Mouse (Mus musculus): ENCODE results near the gene Dcp1b. TPM values are rescaled to one million over a fixed set of nuclear protein-coding genes. Genes with fewer than 3 reads are reported as not detected.

Gene Dcp1b
- polyA plus RNA-seq, 1 experiment from 2014 or later = 8.7 TPM

DNA sequence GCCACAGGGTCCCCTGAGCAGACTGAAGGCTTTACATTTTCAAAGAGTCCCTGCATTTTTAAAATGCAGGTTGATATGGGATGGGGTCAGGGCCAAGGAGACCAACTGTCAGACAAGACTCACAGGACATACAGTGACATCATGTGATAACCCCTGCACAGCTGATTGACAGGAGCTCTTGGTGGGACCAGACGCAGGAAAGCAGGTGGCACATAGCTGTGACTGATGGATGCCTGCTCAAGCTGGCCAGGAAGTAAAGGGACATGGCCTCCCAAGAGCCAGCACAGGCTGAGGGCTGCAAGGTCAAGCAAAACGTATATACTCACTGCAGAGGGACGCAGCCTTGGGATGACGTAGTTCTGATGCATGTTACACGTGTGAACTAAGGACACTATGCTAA is 60.4 kb downstream of the Dcp1b start:
- Histone ChIP-seq H3K9ac (ENCODE audit: low read length) (no peak overlapping the region), H3K4me1 (ENCODE audit: control insufficient read depth, insufficient read depth, low read length) (no peaks in the 10 kb centered on the region; the same call in 1 of the 2 replicates), H3K36me3 (ENCODE audit: control insufficient read depth, insufficient read depth) (no peaks in the 10 kb centered on the region), H3K27me3 (ENCODE audit: control insufficient read depth, insufficient read depth, low read length) (peaks cover 2% of the 10 kb centered on the region; the same call in 1 of the 2 replicates), H3K27ac (ENCODE audit: low read length) (no peak overlapping the region), H3K9me3 (replicated peaks; ENCODE audit: control insufficient read depth, low read length) (no peaks in the 10 kb centered on the region), H3K4me3 (ENCODE audit: low read length) (no peak overlapping the region), H3K4me2 (ENCODE audit: low read depth, low read length) (no peak overlapping the region)
- no peak for ATAC-seq (replicated peaks; ENCODE audit: extremely low read depth, insufficient read depth, low FRiP score)
- 66% methylated on average over 5 of the region's 5 CpGs for WGBS

DNA sequence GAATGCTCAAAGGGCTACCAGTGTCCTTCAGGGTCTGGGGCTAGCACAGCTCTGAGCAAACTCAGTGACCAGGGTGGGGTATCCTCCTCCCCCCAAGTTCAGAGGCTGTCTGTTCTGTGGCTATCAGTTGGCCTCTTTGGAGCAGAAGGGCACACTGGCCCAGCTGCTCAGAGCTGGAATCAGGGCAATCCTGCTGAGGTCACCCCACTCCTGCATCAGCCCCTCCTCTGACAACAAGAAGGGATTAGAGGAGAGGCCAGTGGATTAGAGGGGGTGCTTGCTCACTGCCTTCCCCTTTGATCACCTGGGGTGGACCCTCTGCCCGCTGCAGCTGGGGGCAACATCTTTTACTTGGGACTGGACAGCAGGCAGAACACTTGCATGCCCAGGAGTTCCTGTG is 61.2 kb downstream of the Dcp1b start, which contains the start of gene Cacna2d4:
Cacna2d4 (plus strand) TSS at position 286 of the 400 bp plus-strand sequence.
- H3K4me2 ChIP-seq (ENCODE audit: low read depth, low read length) = no peak within 1 kb of the TSS
- H3K9ac ChIP-seq (ENCODE audit: low read length) = no peak within 1 kb of the TSS
- ATAC-seq (replicated peaks; ENCODE audit: extremely low read depth, insufficient read depth, low FRiP score) = no peak

GRCm38 (mm10) chr6:119237427-119237989 is 62.5 kb downstream of the Dcp1b start:
- Histone ChIP-seq H3K9me3 (replicated peaks; ENCODE audit: control insufficient read depth, low read length) (no peaks in the 10 kb centered on the region), H3K36me3 (ENCODE audit: control insufficient read depth, insufficient read depth) (no peaks in the 10 kb centered on the region), H3K27ac (ENCODE audit: low read length) (no peak overlapping the region), H3K4me1 (ENCODE audit: control insufficient read depth, insufficient read depth, low read length) (no peaks in the 10 kb centered on the region; the same call in 1 of the 2 replicates), H3K4me2 (ENCODE audit: low read depth, low read length) (no peak overlapping the region), H3K9ac (ENCODE audit: low read length) (no peak overlapping the region), H3K4me3 (ENCODE audit: low read length) (no peak overlapping the region), H3K27me3 (ENCODE audit: control insufficient read depth, insufficient read depth, low read length) (peaks cover 2% of the 10 kb centered on the region; the same call in 1 of the 2 replicates)
- 0 out of 2 replicates have a peak, but pooled peaks have one; percentile 41 for ATAC-seq (replicated peaks; ENCODE audit: extremely low read depth, insufficient read depth, low FRiP score)
- 40% methylated on average over 8 of the region's 8 CpGs for WGBS

More for the DNA sequence above, 61.2 kb downstream of the Dcp1b start, which contains the start of gene Cacna2d4:
- Histone ChIP-seq H3K36me3 (ENCODE audit: control insufficient read depth, insufficient read depth) (no peaks in the 10 kb centered on the region), H3K4me1 (ENCODE audit: control insufficient read depth, insufficient read depth, low read length) (no peaks in the 10 kb centered on the region; the same call in 1 of the 2 replicates), H3K27ac (ENCODE audit: low read length) (no peak within 1 kb of the TSS), H3K4me3 (ENCODE audit: low read length) (no peak within 1 kb of the TSS), H3K27me3 (ENCODE audit: control insufficient read depth, insufficient read depth, low read length) (peaks cover 2% of the 10 kb centered on the region; the same call in 1 of the 2 replicates), H3K9me3 (replicated peaks; ENCODE audit: control insufficient read depth, low read length) (no peaks in the 10 kb centered on the region)
- 33% methylated on average over 1 of the region's 1 CpGs for WGBS

GRCm38 (mm10) chr6:119239341-119240005 is 64.4 kb downstream of the Dcp1b start:
- Histone ChIP-seq H3K4me1 (ENCODE audit: control insufficient read depth, insufficient read depth, low read length) (no peaks in the 10 kb centered on the region; the same call in 1 of the 2 replicates), H3K9me3 (replicated peaks; ENCODE audit: control insufficient read depth, low read length) (no peaks in the 10 kb centered on the region), H3K9ac (ENCODE audit: low read length) (no peak overlapping the region), H3K4me3 (ENCODE audit: low read length) (no peak overlapping the region), H3K27ac (ENCODE audit: low read length) (no peak overlapping the region), H3K4me2 (ENCODE audit: low read depth, low read length) (no peak overlapping the region), H3K27me3 (ENCODE audit: control insufficient read depth, insufficient read depth, low read length) (0 out of 2 replicates have a peak, but pooled peaks cover 2% of the 10 kb centered on the region), H3K36me3 (ENCODE audit: control insufficient read depth, insufficient read depth) (no peaks in the 10 kb centered on the region)
- no peak for ATAC-seq (replicated peaks; ENCODE audit: extremely low read depth, insufficient read depth, low FRiP score)
- 76% methylated on average over 5 of the region's 5 CpGs for WGBS

DNA sequence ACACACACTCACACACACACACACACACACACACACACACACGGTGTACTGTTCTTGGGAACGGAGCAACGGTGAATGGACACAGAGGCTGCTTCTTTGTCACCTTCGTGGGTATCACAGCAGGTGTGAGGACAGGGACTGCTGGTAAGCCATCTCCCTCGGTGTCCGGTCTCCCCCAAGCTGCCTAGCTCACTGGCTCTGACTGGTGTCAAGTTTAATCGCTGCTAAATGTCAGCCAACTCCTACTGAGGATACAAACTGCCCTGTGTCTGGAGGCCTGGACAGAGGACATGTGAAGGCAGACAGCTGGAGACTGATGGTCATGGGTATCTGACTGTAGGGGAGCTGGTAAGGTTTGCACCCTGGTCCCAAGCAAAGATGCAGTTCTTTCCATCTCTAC is 65.2 kb downstream of the Dcp1b start:
- no peaks in the 10 kb centered on the region for H3K36me3 ChIP-seq (ENCODE audit: control insufficient read depth, insufficient read depth)
- no peak for ATAC-seq (replicated peaks; ENCODE audit: extremely low read depth, insufficient read depth, low FRiP score)
- no peak overlapping the region for H3K9ac ChIP-seq (ENCODE audit: low read length)
- H3K27me3 ChIP-seq (ENCODE audit: control insufficient read depth, insufficient read depth, low read length) = 0 out of 2 replicates have a peak, but pooled peaks cover 2% of the 10 kb centered on the region
- 57% methylated on average over 7 of the region's 7 CpGs for WGBS
- no peak overlapping the region for H3K27ac ChIP-seq (ENCODE audit: low read length)
- no peak overlapping the region for H3K4me3 ChIP-seq (ENCODE audit: low read length)
- H3K4me2 ChIP-seq (ENCODE audit: low read depth, low read length) = no peak overlapping the region
- H3K4me1 ChIP-seq (ENCODE audit: control insufficient read depth, insufficient read depth, low read length) = no peaks in the 10 kb centered on the region; the same call in 1 of the 2 replicates
- H3K9me3 ChIP-seq (replicated peaks; ENCODE audit: control insufficient read depth, low read length) = no peaks in the 10 kb centered on the region

DNA sequence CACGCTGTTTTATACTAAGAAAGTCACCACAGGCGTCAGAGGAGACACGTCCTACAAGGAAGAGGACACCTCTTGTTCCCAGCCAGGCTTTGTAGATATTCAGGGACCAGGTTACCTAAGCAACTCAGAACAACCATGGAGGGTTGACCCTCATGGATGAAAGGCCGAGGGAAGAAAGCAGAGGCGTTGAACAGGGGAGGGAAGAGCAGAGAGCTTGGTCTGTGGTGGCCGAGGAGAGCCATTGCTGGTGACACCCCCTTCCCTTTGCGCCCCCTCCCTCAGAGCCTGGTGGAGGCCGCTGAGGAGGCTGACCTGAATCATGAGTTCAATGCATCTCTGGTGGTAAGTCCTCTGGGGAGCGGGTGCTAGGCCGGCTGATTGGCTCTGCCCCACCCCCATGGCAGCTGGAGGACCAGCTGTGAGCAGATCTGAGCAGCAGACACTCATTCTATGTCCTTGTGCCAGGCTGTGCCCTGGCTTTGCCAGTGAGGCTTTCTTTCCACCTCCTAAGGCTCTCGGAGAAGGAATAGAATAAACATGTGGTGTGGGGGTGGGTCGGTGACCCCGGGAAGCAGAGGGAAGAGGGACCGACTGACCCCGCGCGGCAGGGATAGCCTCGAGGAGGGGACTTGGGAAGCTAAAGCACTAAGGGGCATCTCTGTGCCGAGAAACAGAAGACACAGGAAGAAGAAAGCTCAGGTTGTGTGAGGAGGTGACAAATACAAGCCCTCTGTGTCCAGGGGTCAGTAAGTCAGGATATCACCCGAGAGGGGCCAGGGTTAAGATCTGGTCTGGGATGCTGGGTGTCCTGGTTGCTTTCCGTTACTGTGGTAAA is 66.0 kb downstream of the Dcp1b start:
- Histone ChIP-seq H3K36me3 (ENCODE audit: control insufficient read depth, insufficient read depth) (no peaks in the 10 kb centered on the region), H3K4me1 (ENCODE audit: control insufficient read depth, insufficient read depth, low read length) (no peaks in the 10 kb centered on the region; the same call in 1 of the 2 replicates)
- WGBS = 52% methylated on average over 21 of the region's 21 CpGs

DNA sequence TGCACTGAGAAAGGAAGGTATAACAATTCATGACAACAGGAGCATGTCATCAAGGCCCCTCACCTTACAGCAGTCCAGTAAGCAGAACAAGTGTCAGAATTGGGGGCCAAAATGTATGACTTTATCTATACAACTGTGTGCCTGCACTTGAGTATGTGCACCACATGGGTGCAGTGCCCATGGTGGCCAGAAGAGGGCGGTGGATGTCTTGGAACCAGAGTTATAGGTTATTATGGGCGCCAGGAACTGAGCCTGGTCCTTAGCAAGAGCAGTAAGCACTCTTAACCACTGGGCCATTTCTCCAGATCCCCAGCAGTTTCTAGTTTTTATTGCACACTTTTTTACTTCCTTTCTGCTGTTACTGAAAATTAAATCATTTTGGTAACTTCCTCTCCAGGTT is 71.0 kb downstream of the Dcp1b start:
- Histone ChIP-seq H3K27me3 (ENCODE audit: control insufficient read depth, insufficient read depth, low read length) (no peaks in the 10 kb centered on the region), H3K27ac (ENCODE audit: low read length) (no peak overlapping the region), H3K4me2 (ENCODE audit: low read depth, low read length) (no peak overlapping the region), H3K4me1 (ENCODE audit: control insufficient read depth, insufficient read depth, low read length) (no peaks in the 10 kb centered on the region), H3K4me3 (ENCODE audit: low read length) (no peak overlapping the region), H3K9ac (ENCODE audit: low read length) (no peak overlapping the region), H3K36me3 (ENCODE audit: control insufficient read depth, insufficient read depth) (no peaks in the 10 kb centered on the region), H3K9me3 (replicated peaks; ENCODE audit: control insufficient read depth, low read length) (peaks cover 4% of the 10 kb centered on the region)
- no peak for ATAC-seq (replicated peaks; ENCODE audit: extremely low read depth, insufficient read depth, low FRiP score)
- 41% methylated on average over 2 of the region's 2 CpGs for WGBS

More for the DNA sequence above, 66.0 kb downstream of the Dcp1b start:
- Histone ChIP-seq H3K9me3 (replicated peaks; ENCODE audit: control insufficient read depth, low read length) (peaks cover 3% of the 10 kb centered on the region), H3K9ac (ENCODE audit: low read length) (no peak overlapping the region), H3K4me2 (ENCODE audit: low read depth, low read length) (no peak overlapping the region), H3K27me3 (ENCODE audit: control insufficient read depth, insufficient read depth, low read length) (0 out of 2 replicates have a peak, but pooled peaks cover 2% of the 10 kb centered on the region), H3K4me3 (ENCODE audit: low read length) (no peak overlapping the region), H3K27ac (ENCODE audit: low read length) (no peak overlapping the region)
- ATAC-seq (replicated peaks; ENCODE audit: extremely low read depth, insufficient read depth, low FRiP score) = no peak

GRCm38 (mm10) chr6:119248578-119248977 is 73.5 kb downstream of the Dcp1b start:
- Histone ChIP-seq H3K4me1 (ENCODE audit: control insufficient read depth, insufficient read depth, low read length) (no peaks in the 10 kb centered on the region), H3K9me3 (replicated peaks; ENCODE audit: control insufficient read depth, low read length) (peaks cover 4% of the 10 kb centered on the region), H3K27ac (ENCODE audit: low read length) (no peak overlapping the region), H3K36me3 (ENCODE audit: control insufficient read depth, insufficient read depth) (no peaks in the 10 kb centered on the region), H3K4me2 (ENCODE audit: low read depth, low read length) (no peak overlapping the region), H3K27me3 (ENCODE audit: control insufficient read depth, insufficient read depth, low read length) (no peaks in the 10 kb centered on the region), H3K9ac (ENCODE audit: low read length) (no peak overlapping the region), H3K4me3 (ENCODE audit: low read length) (no peak overlapping the region)
- no peak for ATAC-seq (replicated peaks; ENCODE audit: extremely low read depth, insufficient read depth, low FRiP score)
- WGBS = 71% methylated on average over 3 of the region's 3 CpGs
